Mouse (Mus musculus) adrenal gland, adult 18-20 months (tissue): ENCODE measurements around the gene Rbm25. TPM values are rescaled to one million over a fixed set of nuclear protein-coding genes. Genes with fewer than 3 reads are reported as not detected.

Experiments used
- DNase-seq, 2 experiments: peaks; one replicate each; pipeline ENCODE4 v3.0.0; 2021 to 2022; ENCODE audit warnings: low spot score in 2 of 2
- total RNA-seq, 2 experiments: library from RNA; stranded (reverse); gene quantifications; 1 replicate in 1 of 2; 2 replicates in 1 of 2; pipeline ENCODE4 v1.2.3; 2021

Rbm25 gene
- total RNA-seq, 2 experiments from 2014 or later, result 76.5 to 89.7 TPM

DNA sequence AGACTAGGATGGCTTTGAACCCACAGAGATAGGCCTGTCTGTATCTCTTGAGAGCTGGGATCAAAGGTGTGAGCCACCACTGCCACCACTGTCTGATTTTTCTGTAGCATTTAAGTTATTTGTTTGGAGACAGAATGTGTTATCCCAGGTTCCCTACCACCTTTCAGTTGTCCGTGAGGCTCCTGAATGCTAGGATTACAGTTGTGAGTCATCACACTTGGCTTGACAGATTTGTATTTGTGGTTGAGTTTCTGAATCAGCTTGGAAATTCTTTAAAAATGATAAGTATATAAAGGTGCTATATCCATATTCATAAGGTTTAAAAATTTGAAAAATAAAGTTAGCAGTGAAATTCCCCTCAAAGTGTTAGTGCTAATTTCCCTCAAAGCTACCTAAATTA is 12.1 kb downstream of the Rbm25 start:
- DNase-seq, result no peak

DNA sequence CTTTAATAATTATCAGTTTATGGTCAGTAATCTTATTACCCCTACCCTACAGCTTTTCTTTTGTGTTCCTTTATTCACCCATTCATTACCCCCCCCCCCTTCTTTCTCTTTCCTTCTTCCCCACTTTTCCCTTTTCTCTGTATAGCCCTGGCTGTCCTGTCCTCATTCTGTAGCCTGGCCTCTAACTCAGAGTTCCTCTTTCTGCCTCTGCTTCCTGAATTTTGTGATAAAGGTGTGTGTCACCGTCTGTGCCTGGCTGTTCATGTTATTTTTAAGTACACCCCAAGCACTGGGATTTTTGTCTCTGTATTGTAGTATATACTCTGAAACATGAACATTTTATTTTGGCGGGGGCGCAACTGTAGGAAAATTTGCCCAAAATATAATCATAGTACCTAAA is 19.3 kb downstream of the Rbm25 start:
- no peak for DNase-seq

DNA sequence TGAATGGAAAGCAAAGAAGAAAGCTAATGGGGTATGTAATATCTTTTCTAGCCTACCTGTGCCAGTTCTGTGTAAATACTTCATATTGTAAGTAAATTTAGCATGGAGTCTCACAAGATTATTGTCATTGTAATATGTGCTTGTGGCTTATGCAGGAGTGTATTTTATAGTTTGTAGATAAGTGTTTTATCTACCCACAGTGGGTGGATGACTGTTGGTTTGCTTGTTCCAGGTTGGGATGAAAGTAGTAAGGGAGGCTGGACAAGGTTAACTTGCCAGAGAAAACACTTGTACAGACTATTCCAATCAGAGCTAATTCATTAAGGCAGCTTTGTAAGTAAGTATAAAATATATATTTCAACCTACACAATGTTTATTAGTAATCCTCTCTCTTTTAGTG is 20.4 kb downstream of the Rbm25 start:
- DNase-seq, result no peak

DNA sequence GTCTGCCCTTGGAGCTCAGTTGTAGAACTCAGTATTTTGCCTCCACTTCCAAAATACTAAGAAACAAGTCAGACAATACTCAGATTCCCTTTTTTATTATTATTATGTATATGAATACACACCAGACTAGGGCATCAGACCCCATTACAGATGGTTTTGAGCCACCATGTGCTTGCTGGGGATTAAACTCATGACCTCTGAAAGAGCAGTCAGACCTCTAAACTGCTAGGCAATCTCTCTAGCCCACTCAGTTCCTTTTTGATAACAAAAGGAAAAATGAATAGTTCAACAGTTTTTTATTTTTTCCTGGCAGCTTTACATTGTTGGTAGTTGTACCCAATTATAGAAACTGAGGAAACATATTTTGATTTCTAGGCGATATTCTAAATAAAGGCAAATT is 54.4 kb downstream of the Rbm25 start:
- DNase-seq, result no peak

DNA sequence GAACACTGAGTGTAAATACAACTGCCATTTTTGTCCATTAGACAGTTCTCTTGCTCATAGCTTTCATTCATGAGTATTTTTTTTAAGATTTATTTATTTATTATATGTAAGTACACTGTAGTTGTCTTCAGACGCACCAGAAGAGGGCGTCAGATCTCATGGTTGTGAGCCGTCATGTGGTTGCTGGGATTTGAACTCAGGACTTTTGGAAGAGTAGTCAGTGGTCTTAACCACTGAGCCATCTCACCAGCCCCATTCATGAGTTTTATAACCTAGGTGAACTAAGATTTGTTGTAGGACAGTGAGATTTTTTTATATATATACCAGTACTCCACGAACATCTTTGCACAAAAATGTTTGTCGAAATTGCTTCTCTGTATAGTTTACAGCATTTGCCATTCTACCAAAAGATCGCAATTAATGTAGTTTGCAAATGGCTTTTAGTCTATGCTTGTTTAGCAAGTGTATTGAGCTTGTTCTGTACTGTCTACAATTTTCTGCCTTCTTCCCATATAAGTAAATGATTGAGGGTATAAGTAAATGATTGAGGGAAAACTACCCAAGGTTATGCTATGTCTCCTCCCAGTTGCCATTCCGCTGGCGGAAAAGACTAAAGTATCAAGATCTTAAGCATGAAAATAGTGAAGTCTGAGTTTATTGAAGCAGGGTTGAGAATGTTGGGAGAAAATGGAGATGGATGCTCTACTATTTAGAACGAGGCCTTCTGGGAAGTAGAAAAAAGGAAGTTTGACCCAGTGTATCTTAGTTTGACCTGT is 55.7 kb downstream of the Rbm25 start:
- no peak for DNase-seq

DNA sequence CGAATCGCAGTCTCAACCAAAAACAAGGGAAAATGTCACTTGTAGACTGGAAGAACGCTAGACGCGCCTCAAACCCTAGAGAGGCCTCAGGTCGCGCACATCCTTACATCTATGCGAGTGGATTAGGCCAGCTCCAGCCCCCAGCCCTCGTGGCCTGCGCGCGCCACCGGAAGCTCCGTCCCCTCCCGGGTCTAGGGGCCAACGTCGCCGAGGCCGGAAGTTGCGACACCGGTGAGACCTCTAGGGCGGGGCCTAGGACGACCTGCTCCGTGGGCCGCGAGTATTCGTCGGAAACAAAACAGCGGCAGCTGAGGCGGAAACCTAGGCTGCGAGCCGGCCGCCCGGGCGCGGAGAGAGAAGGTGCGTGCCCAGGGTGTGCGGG is 56.9 kb downstream of the Rbm25 start, which contains the start of gene Psen1:
Psen1 (plus strand) TSS at position 219 of the 382 bp plus-strand sequence.
- peak; percentile 90 to 94 for DNase-seq

DNA sequence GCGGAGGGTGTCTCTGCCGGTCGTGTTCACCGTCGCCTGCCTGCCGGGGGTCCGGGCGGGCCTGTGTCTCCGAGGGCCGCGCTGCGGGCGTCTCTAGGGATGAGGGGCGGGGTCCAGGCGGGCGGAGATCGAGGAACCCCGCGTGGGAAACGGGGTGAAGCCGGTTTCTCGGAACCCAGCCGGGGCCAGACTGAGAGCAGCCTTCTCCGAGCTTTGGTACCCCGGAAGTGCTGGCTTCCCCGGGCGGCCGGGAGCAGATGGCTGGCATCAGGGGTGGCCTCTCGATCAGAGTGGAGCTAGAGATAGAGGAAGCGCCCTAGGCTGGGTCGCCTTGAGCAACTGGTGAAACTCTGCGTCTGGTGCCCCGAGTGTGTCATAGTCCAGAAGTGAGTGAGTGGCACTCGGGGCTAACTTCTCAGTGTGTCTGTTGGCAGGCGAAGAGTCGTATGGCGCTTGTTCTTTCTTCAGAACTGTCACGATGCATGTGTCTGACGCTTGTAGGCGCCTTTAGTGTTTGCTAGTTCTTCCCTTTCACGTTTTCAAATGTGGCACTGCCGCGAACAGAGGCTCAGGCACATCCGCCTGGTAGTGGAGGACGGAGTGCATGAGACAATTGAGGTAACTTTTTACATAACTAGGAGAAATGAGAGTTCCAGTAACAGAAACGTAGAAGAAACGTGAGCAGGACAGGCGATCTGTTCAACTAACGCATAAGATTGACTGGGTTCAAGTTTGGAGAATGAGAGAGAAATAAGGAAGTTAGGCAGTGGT is 57.5 kb downstream of the Rbm25 start:
- DNase-seq, result no peak

DNA sequence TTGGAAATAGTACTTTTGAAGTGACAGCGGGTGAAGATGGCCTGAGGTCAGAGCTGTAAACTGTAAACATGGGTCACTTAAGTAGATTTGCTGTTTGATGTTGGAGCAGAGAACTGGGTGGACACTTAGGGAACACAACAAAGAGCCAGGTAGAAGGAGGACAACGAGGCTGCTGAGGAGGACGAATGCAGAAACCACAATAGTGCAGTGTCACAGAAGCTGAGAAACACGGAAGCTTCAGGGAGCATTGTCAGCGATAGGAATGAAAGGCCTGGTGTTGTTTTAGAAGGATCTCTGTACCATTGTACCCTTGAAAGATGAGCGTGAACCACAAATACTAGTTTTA is 58.0 kb downstream of the Rbm25 start:
- no peak for DNase-seq

DNA sequence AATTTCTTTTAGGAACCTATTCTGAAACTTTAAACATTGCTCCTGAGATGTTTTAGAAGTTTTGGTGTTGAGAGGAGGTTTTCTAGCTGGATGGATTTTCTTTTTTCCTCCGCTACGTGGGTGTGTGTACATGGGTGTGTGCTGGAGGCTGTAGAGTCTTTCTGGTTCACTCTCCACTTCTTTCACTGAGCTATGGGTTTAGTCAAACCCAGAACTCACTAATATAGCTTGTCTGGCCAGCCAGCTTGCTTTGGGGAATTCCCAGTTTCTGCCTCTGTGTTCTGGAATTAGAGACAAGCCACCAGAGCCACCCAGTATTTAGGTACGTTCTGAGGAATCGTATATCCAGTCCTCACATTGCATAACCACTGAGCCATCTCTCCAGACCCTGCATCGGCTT is 63.0 kb downstream of the Rbm25 start:
- DNase-seq, result no peak

DNA sequence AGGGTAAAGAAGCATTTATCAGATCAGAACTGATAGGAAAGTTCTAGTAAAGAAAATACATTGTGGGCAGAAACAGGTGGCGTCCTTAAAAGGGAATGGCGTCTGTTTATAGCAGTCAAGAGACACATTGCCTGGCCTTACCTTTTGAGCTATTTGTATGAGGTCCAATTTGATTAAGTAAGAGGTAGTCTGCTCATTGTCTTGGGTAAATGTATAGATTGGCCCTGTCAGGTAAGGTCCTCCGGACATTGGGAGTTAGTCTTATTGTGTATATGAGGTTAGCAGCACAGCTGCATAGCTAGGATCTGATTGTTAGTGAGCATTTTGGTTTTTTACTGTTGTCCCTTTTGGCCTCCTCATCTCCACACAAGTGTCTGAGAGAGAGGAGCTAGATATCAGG is 63.6 kb downstream of the Rbm25 start:
- DNase-seq, result no peak

DNA sequence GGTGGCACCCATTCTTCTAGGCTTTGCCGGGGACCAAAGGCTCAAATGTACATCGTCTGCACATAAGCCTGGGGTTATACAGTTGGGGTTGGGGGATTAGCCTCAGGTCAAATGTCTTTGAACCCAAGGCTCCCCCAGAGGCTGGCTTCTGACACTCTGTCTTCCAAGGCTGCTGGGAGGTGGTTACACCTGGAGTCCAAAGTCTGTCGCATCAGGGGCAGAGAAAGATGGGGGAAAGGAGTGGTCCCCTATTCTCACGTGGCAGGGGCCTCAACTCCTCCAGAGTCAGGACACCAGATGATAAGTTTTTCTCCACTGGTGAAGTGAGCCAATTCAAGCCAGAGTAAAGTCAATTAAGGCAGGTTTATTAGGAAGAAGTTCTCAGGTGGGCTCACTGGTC is 67.6 kb downstream of the Rbm25 start:
- no peak for DNase-seq

DNA sequence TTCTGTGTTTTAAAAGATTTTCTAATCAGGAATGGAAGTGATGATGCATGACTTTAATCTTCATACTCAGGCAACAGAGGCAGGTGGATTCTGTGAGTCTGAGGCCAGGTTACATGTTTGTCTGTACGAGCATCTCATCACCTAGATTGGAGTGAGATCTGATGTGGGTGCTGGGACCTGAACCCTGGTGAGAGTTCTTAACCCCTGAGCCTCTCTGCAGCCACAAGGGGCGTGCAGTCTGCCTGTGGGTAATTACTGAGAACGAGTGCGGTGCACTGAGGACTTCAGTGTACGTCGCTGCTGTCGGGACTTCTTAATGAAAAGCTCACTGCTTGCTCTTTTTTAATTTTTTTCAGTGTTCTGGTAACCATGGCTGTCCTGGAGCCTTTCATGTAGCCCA is 70.6 kb downstream of the Rbm25 start:
- no peak for DNase-seq

DNA sequence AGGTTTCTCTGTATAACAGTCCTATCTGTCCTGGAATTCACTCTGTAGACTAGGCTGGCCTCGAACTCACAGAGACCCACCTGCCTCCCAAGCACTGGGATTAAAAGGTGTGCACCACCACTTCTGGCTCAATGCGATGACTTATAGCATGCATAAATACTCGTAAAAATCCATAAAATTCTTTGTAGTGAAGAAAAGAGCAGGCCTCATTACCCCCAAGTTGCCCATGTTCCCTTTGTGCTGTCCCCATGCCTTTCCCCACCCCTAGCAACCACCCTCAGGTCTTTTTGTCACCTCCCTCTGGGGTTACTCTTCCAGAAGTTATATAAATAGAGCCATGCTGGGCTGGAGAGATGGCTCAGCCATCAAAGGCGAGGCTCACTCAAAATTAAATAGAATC is 71.8 kb downstream of the Rbm25 start:
- DNase-seq, result no peak

DNA sequence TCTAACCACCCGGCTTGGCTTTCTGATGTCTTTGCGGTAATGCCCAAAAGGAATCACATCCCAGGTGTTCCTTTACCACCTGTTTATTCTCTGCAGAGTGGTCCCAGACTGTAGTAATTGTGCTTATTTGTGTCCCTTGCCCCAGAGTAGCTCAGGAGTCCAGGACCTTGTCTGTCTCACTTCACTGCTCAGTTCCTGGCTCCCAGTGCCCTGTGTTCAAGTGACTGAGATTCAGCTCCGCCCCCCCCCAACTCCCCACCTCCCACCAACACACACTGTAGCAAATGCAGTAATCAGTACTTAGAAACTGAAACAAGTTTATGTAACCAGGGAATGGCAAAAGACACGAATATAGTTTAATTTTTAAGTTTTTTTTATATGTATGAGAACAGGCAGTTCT is 75.9 kb downstream of the Rbm25 start:
- no peak for DNase-seq

DNA sequence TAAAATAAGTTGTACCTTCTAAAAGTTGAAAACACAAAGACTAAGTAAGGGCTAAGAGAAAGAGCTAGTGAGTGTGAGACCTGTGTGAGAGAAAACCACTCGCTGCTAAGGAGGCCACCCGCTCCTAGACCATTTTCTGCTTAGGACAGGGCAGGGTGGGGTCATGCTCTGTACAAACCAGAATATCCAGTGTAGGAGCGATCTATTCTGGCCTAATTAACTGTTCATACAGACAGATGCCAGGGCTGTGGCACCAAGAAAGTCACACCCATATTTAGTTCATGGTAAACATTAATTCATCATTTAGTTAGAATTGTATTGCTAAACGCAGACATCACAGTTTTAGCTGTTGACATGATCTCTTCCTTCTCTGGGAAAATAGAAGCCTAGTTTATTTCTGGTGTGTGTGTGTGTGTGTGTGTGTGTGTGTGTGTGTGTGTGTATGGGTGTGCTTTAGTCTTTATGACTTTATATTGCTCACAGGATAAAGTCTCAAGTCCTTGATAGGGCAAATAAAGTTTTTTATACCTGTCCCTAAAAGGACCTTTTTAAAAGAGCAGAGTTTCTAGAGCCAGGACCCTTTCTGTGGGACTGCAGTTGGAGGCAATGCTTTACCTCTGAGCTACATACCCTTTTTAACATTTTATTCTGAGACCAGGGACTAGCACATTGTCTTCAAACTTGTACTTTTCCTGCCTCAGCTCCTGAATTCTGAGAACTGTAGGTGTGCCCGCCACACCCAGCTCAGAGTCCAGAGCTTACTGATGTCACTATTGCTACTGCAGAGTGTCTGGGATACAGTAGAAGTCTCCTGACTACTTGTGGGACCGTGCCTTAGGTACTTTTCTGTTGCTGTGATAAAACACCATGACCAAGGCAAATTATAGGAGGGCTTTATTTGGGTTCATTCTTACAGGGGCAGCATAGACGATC is 77.4 kb downstream of the Rbm25 start:
- DNase-seq, result no peak

DNA sequence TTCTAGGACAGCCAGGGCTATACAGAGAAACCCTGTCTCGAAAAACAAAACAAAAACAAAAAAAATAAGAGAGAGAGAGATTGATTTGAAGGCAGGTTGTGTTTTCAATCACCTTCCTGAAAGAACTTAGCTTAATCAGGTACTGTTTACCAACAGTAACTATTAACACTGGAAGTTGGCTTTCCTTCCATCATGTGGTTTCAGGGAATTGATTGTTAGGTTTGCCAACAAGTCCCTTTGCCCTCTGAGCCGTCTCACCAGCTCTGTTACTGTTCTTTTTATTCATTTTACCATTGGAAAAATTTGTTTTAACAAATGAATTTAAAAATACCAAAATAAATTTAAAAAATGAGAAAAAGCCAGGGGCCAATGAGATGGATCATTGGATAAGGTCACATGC is 78.9 kb downstream of the Rbm25 start:
- DNase-seq, result no peak

DNA sequence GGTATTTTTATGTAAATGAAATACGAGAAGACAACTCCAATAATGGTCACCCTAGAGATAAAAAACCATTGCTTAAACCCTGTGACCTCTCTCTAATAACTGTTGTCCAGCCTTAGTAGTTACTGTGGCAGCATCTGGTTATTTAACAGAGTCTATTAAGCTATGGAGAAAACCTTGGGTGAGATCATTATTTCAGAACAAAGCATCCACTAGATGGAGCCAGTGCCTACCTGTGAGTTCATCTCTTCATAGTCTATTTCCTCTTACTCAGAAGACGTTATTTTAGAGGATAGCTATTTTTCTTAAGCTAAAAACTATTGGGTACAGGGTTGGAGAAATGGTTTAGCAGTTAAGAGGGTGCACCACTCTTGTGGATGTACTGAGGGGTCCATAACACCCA is 82.7 kb downstream of the Rbm25 start:
- peak in 1 of 2 experiments; percentile 25 for DNase-seq

DNA sequence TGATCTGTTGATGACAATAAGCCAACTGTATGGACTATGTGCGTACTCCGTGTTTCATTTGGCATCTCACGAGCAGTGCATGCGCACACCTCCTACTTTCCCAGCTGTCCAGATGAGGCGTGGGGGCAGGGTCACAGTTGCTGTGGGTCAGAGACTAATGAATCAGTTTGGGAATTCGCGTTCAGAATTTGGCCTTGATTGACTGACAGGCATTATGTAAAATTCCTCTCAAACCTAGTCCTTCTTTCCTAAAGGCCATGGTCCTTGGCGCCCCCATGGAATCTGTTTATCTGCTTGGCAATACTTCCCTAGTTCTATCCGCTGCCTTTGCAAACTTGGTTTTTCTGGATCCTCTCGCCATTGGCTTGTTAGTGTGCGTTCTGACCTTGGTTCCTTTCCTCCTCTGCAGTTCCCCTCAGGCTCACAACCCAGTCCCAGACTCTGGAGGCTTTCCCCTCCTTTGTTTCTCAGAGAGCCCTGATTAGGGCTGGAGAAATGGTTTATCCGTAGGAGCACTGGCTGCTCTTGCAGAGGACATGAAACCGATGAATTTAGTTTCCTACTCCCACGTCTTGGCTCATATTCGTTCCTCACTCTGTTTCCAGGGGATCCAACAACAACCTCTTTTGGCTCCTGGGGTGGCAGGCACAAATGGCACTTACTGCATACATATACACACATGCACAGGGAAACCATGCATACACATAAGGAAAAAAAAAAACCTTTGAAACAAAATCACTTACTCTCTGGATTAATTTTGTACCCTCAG is 85.6 kb downstream of the Rbm25 start:
- peak in 1 of 2 experiments; percentile 39 for DNase-seq

DNA sequence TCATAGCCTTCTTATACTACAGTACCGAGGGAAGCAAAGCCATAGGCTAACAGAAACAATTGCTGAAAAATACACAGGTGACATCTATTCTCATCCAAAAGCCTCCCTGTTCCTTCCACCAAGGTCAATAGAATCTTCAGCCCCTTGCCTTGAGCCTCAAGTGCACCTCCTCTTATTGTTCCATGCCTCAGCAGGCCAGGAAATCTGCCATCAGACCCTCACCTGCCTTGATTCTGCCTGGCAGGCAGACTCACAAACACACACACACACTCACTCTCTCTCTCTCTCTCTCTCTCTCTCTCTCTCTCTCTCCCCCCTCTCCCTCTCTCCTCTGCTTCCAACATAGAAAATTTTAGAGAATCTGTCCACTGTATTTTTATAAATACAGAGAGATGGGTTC is 88.4 kb downstream of the Rbm25 start:
- no peak for DNase-seq

DNA sequence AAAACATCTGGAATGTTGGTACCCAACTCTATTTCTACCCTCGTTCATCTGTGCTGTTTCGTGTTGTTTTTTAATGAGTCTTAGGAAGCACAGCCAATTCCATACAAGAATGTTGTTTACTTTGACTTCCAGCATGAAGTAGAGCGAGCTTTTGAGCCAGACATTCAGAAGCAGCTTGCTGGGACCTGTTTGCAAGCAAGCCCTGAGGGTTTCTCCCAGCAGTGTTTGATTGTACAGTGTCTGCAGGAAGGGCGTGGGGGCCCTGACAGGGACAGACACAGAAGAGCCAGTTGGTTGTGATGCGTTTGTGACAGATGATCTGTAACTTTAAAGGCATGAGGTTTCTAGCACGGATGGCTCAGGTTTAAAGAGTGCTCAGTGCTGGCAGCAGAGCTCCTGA is 90.2 kb downstream of the Rbm25 start:
- no peak for DNase-seq

DNA sequence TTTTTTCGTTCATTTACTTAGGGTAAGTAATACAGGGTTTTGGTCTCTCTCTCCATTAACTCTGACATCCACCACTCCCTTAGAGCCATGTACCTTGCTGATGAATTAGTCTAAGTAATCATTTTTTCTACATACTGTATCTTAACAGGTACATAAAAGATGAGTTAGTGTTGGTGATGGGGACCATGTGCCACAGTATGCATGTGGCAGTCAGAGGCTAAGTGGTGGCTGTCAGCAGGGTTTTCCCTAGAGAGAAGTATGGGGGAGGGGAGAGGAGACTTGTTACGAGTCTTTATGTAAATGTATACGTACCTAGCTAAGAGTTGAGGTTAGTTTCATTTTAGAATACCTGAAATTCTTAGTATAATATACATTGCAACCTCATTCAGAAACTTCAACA is 92.0 kb downstream of the Rbm25 start:
- DNase-seq, result no peak
